Mouse (Mus musculus) lung, embryonic 15.5 days (tissue): ENCODE measurements at regions not wholly inside any gene's neighbourhood (a gene's known extent, or its start where the extent isn't known, plus 50 kb on each side); places are given as distances from the start of the nearest gene placed in this dataset.

Experiments used
- ATAC-seq: fragments of 200-750 bp; cut with Nextera tagmentation; 2 replicates; pipeline ENCODE4 v1.8.0; 2017; ENCODE audit warnings: moderate number of reproducible peaks, borderline replicate concordance; ENCODE audit not compliant: low FRiP score, low TSS enrichment; ENCODE audit errors: extremely low read depth
- H3K27ac ChIP-seq: fragments of 300-500 bp; sonication (generic); 2 replicates; pipeline ENCODE4 v1.5.1; 2015; ENCODE audit warnings: moderate library complexity, mild to moderate bottlenecking, inconsistent platforms
- H3K27me3 ChIP-seq: fragments of 300-500 bp; sonication (generic); 2 replicates; pipeline ENCODE4 v1.6.1; 2015; ENCODE audit warnings: inconsistent platforms
- H3K36me3 ChIP-seq: fragments of 300-500 bp; sonication (generic); 2 replicates; pipeline ENCODE4 v1.6.1; 2015; ENCODE audit warnings: inconsistent platforms
- H3K4me1 ChIP-seq: fragments of 300-500 bp; sonication (generic); 2 replicates; pipeline ENCODE4 v1.6.1; 2015; ENCODE audit warnings: inconsistent platforms
- H3K4me2 ChIP-seq: fragments of 300-500 bp; sonication (generic); 2 replicates; pipeline ENCODE4 v1.6.1; 2015; ENCODE audit warnings: inconsistent platforms, mild to moderate bottlenecking, moderate library complexity
- H3K4me3 ChIP-seq: fragments of 300-500 bp; sonication (generic); 2 replicates; pipeline ENCODE4 v1.5.1; 2015; ENCODE audit warnings: mild to moderate bottlenecking, inconsistent platforms
- H3K9ac ChIP-seq: fragments of 300-500 bp; sonication (generic); 2 replicates; pipeline ENCODE4 v1.6.1; 2015; ENCODE audit warnings: inconsistent platforms
- H3K9me3 ChIP-seq: fragments of 300-500 bp; sonication (generic); 2 replicates; pipeline ENCODE4 v1.6.1; 2016; ENCODE audit warnings: inconsistent platforms
- WGBS: fragments of 180-500 bp; shearing (Covaris S2); methylation state at CpG from one replicate; pipeline ENCODE4 v1.1.7; 2015; 5-methylcytosine and 5-hydroxymethylcytosine counted together

DNA sequence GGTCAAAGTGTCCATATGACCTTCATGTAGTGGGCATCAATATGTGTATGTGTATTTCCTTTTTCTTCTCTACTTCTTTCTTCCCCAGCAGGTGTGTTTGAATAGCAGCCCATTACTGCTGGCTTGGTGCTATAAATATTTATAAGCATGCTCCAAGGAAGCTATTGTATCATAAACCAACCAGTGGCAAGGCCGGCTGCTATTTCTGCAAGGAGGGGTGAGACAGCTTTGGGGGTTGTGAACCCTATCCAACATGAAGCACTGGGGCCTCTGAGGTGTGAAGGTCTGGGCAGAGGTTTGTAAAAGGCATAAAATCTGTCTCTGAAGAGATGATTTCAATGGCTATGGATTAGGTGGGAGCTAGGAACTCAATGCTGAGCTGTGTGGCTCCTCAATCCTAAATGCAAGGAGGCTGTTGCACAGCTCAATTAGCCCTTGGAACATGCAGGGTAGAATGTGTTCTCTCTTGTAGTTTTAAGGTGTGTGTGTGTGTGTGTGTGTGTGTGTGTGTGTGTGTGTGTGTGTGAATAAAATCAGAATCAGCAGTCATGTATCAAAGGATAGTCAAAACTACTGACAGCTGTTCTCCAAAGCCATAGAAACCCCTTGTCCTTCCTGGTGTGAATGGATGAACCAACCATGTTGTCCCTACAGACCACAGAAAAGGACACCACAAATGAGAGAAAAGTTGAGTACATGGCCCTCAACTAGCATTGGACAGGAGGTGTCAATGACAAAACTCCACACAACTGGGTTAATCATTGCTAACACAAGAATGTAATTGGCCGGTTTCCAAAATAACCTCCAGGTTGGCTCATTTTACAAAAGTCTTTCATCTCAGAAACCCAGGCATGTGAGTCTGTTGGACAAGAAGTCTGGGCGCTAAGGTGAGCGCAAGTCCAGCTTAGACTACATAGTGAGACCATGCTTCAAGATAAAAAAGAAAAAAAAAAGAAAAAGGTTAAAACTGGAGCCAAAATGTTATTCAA is 809.0 kb downstream of the Ntrk3 start:
- no peaks in the 10 kb centered on the region for H3K9me3 ChIP-seq
- no peak overlapping the region for H3K9ac ChIP-seq
- 60% methylated on average over 4 of the region's 4 CpGs for WGBS
- H3K27me3 ChIP-seq = no peaks in the 10 kb centered on the region
- H3K4me3 ChIP-seq = no peak overlapping the region
- no peak overlapping the region for H3K27ac ChIP-seq
- no peak overlapping the region for H3K4me2 ChIP-seq
- 0 out of 2 replicates have a peak, but pooled peaks have one; percentile 35 for ATAC-seq
- no peaks in the 10 kb centered on the region for H3K36me3 ChIP-seq
- H3K4me1 ChIP-seq = no peaks in the 10 kb centered on the region

DNA sequence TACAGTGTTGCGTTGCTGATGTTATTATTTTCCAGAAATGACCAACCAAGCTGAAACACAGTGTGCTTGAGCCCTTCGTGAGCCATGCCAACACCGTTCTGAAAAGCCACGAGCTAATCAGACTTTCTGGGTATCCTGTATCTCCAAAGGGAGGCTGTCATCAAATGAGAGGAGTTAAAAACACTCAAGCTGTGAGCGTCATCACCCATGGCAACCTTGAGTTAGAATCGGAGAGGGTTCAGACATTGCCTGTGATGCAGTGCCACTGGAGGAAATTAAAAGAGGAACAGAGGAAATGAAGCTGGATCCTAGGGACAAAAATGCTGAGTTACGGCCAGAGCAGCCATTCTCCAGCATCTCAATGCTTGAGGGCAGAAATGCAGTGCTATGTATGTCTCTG is 838.6 kb downstream of the Ntrk3 start:
- no peaks in the 10 kb centered on the region for H3K9me3 ChIP-seq
- H3K36me3 ChIP-seq = no peaks in the 10 kb centered on the region
- no peak overlapping the region for H3K27ac ChIP-seq
- H3K4me1 ChIP-seq = no peaks in the 10 kb centered on the region
- no peak for ATAC-seq
- 67% methylated on average over 7 of the region's 7 CpGs for WGBS
- no peak overlapping the region for H3K4me2 ChIP-seq
- no peak overlapping the region for H3K9ac ChIP-seq
- H3K4me3 ChIP-seq = no peak overlapping the region
- H3K27me3 ChIP-seq = no peaks in the 10 kb centered on the region

DNA sequence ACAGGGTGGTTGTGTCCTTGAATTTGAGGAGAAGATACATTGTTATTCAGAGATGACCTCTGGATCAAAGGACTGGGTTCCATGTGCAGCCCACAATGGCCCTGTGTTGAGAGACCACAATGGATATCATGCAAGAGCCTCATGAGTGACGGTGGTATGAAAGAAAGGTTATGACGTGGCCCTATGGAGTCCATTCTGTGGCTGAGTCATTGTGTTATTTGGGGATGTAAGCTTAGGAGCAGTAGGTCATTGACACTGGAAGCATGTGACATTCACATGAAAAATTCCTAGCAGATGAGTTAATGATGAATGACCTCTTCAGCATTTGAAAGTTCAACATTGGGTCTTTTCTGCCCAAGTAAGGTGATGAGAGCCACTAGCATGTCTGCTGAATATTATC is 849.3 kb downstream of the Ntrk3 start:
- H3K4me1 ChIP-seq = no peaks in the 10 kb centered on the region
- no peak overlapping the region for H3K27ac ChIP-seq
- no peaks in the 10 kb centered on the region for H3K36me3 ChIP-seq
- no peaks in the 10 kb centered on the region for H3K27me3 ChIP-seq
- 70% methylated on average over 2 of the region's 2 CpGs for WGBS
- no peak overlapping the region for H3K4me2 ChIP-seq
- H3K9me3 ChIP-seq = no peaks in the 10 kb centered on the region
- H3K9ac ChIP-seq = no peak overlapping the region
- ATAC-seq = no peak
- H3K4me3 ChIP-seq = no peak overlapping the region

DNA sequence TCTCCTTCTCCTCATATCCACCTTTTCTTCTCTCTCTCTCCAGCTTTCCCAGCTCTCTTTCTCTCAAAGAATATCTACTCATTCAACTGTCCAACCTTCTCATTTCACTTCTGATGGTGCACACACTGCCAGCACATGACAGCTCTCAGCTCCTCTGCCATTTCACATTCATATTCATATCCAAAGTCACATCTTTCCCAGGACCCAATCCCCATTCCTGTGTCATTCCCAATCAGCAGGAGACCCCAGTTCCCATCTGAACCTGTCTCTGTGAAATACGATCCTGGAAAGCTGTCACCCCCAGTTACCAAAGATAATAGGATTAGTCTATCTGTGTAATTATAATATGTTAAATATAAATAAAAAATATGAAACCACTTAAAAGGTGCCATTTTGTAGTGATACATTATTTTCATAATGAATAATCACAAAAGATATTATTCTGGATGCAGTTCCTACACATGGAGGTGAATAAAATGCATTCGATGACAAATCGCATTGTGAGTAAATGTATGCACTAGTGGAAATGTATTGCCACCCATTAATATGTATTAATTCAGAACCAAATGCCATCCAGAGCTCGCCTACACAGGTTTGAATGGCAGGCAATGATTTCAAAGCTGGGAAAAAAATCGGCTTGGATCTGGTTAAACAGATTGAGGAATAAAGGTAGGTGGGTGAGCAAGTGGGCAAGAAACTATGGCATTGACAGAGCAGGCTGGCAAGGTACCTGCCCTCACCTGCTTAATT is 855.0 kb downstream of the Ntrk3 start:
- 83% methylated on average over 5 of the region's 5 CpGs for WGBS
- Histone ChIP-seq H3K36me3 (no peaks in the 10 kb centered on the region), H3K27me3 (no peaks in the 10 kb centered on the region), H3K9ac (no peak overlapping the region), H3K27ac (no peak overlapping the region), H3K4me2 (no peak overlapping the region), H3K4me3 (no peak overlapping the region), H3K9me3 (no peaks in the 10 kb centered on the region), H3K4me1 (no peaks in the 10 kb centered on the region)
- no peak for ATAC-seq

DNA sequence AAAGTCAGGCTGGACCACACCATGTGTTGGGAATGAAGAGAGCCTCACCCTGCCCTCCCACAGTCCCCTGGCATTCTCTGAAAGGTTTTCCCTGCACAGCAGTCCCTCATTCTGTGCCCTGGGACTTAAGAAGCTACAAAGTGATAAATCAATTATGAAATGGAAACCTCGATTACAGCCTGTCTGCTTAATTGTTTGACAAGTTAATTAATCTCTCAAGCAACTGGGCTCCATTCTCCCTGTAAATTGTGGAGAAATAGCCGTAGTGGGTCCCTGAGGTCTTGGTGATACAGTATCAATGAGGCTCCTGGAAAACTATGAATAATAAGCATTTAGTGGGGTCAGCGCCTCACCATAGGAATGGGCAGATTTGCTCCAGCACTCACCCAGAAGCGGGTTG is 870.3 kb downstream of the Ntrk3 start:
- ATAC-seq = no peak
- Histone ChIP-seq H3K4me2 (no peak overlapping the region), H3K4me1 (no peaks in the 10 kb centered on the region), H3K9me3 (no peaks in the 10 kb centered on the region), H3K36me3 (no peaks in the 10 kb centered on the region), H3K27me3 (no peaks in the 10 kb centered on the region), H3K4me3 (no peak overlapping the region), H3K27ac (no peak overlapping the region), H3K9ac (no peak overlapping the region)
- 48% methylated on average over 4 of the region's 4 CpGs for WGBS

DNA sequence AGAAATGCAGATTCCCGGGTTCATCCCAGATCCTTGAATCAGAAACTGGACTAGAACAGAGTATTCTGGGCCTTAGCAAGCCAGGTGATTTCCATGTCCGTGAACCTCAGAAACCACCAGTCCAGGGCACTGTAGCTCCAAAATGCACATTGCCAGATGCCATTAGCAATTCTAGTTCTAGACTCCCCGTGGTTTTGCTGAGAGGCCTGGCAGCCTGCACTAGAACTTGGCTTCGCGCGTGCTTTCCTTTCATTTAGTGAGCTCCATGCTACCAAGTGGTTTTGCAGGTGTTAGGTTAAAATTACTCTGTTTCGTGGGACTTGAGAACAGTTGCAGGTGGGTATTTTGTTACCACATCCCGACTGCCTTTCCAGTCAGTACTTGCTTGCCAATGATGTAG is 876.0 kb downstream of the Ntrk3 start:
- no peaks in the 10 kb centered on the region for H3K4me1 ChIP-seq
- H3K4me2 ChIP-seq = no peak overlapping the region
- no peaks in the 10 kb centered on the region for H3K9me3 ChIP-seq
- H3K27me3 ChIP-seq = no peaks in the 10 kb centered on the region
- ATAC-seq = no peak
- no peak overlapping the region for H3K27ac ChIP-seq
- no peaks in the 10 kb centered on the region for H3K36me3 ChIP-seq
- no peak overlapping the region for H3K4me3 ChIP-seq
- H3K9ac ChIP-seq = no peak overlapping the region
- WGBS = 83% methylated on average over 8 of the region's 8 CpGs

DNA sequence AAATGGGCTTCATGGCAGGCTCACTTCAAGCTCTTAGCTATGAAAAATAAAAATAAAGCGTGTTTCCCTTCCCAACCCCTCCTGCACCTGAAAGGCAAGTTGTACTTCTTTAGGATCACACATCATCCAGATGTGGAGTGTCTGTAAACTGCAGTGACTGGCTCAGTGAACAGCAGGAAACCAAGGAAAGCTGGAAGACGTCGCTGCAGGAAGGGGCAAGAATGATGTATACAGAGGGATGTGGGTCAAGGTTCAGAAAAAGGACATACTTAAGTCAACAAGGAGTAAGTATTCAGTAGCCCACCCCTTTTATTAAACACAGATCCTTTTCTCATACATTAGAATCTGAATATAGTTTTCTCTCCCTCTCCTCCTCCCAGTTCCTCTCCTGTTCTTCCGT is 879.4 kb downstream of the Ntrk3 start:
- Histone ChIP-seq H3K4me1 (no peaks in the 10 kb centered on the region), H3K4me2 (no peak overlapping the region), H3K27me3 (no peaks in the 10 kb centered on the region), H3K9ac (no peak overlapping the region), H3K4me3 (no peak overlapping the region), H3K36me3 (no peaks in the 10 kb centered on the region), H3K9me3 (no peaks in the 10 kb centered on the region), H3K27ac (no peak overlapping the region)
- WGBS = 27% methylated on average over 4 of the region's 4 CpGs
- ATAC-seq = no peak

DNA sequence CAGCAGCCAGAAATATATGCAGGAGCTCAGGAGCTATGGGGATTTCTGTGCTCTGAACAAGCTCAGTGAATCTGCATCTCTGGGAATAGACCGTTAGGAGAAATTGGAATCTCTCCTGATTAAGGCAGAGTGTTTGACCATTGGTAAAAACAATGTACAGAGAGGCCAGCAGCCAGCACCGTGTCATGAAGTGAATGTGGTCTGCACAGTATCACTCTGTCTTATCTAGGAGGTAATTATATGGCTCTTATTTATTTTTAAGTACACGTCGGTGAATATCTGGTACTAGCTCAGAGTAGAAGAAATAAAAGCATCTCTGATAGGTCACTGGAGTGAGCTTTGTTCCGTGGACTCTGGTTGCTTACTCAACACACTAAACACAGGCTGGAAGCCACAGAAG is 879.8 kb downstream of the Ntrk3 start:
- H3K27ac ChIP-seq = no peak overlapping the region
- ATAC-seq = no peak
- WGBS = 20% methylated on average over 5 of the region's 5 CpGs
- H3K9ac ChIP-seq = no peak overlapping the region
- no peaks in the 10 kb centered on the region for H3K27me3 ChIP-seq
- H3K4me1 ChIP-seq = no peaks in the 10 kb centered on the region
- no peak overlapping the region for H3K4me2 ChIP-seq
- H3K9me3 ChIP-seq = no peaks in the 10 kb centered on the region
- H3K36me3 ChIP-seq = no peaks in the 10 kb centered on the region
- no peak overlapping the region for H3K4me3 ChIP-seq

DNA sequence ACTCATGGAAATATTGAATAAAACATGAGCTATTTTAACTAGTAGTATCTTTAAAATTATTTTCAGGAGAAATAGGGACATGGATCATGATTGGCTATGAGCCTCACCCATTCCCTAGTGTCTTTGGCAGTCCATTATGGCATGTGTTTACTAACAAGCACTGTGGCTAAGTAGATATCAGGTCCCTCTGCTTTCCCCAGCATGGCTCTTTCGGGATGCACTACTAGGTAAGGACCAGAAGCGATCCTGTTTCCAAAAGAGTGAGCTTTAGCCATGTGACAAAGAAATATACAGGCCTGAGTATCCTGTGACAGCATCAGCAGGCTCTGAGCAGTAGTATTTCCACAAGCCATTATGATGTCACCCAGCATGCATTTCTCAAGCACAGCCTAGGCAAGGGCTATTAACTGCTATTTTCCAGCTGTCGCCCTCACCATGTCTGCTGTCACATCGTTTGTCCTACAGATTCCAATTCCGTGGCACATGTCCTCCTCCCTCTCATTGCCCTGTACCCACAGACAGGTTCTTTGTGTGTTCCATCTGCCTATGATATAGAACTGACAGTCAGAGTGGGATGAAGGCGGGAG is 882.1 kb downstream of the Ntrk3 start:
- no peaks in the 10 kb centered on the region for H3K4me1 ChIP-seq
- WGBS = 48% methylated on average over 6 of the region's 6 CpGs
- ATAC-seq = peak; percentile 88; the same call in 1 of the 2 replicates
- no peaks in the 10 kb centered on the region for H3K36me3 ChIP-seq
- H3K9me3 ChIP-seq = no peaks in the 10 kb centered on the region
- no peak overlapping the region for H3K4me2 ChIP-seq
- H3K4me3 ChIP-seq = no peak overlapping the region
- no peak overlapping the region for H3K9ac ChIP-seq
- no peaks in the 10 kb centered on the region for H3K27me3 ChIP-seq
- H3K27ac ChIP-seq = no peak overlapping the region

DNA sequence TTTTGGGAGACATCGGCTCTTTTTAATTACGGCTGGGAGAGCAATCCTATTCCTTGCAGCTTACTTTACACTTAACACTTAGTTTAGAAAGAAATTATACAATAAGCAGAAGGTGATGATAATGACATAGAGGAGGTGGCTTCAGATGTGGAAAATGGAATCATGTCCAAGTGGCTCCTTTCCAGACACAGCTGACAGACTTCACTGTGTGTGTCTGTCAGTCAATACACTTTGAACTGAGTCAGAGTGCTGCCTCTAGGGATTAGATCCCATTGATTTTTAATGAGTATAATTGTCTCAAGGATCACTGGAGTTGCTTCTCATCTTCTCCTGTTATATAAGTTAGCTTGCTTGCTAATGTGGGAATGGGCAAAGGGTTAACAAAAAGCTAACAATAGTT is 882.7 kb downstream of the Ntrk3 start:
- H3K9ac ChIP-seq = no peak overlapping the region
- no peaks in the 10 kb centered on the region for H3K9me3 ChIP-seq
- no peaks in the 10 kb centered on the region for H3K4me1 ChIP-seq
- no peak overlapping the region for H3K4me3 ChIP-seq
- no peak overlapping the region for H3K27ac ChIP-seq
- no peaks in the 10 kb centered on the region for H3K36me3 ChIP-seq
- no peaks in the 10 kb centered on the region for H3K27me3 ChIP-seq
- 68% methylated on average over 2 of the region's 2 CpGs for WGBS
- no peak for ATAC-seq
- no peak overlapping the region for H3K4me2 ChIP-seq

DNA sequence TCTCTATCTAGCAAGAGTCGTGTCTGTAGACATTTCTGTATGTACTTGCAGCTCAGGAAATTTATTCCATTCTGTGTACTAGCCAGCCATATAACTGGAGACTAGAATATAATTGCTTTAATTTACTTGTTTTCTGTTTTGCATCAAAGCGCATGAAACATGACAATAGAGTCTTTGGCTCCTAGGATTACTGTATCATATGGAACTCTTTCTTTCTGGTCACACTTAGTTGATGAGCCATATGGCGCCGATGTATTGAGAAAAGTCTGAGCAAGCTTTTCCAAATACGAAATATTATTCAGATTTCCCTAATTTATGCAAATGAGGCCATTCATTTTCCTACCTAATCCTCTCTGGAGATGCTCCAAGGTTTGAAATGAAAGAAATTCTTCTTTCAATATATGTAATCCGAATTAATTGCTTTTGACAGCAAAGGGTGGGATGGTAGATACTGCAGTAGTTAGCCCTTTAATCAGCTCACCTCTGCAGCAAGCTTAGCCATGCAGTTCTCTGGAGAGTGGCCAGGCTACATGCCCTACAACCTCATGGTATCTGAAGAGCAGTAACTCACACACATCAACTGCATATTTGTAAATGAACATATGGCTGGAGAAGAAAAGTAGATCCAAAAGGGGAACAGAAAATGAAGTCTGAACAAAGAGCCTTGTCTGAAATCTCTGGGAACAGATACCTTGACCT is 913.4 kb downstream of the Ntrk3 start:
- Histone ChIP-seq H3K27me3 (no peaks in the 10 kb centered on the region), H3K4me1 (no peaks in the 10 kb centered on the region), H3K9ac (no peak overlapping the region), H3K4me3 (no peak overlapping the region), H3K27ac (no peak overlapping the region), H3K9me3 (no peaks in the 10 kb centered on the region), H3K4me2 (no peak overlapping the region), H3K36me3 (no peaks in the 10 kb centered on the region)
- no peak for ATAC-seq
- 78% methylated on average over 6 of the region's 6 CpGs for WGBS
